Mouse (Mus musculus) stomach, embryonic 14.5 days (tissue): Measurements from ENCODE around the gene 4930524B15Rik. TPM values are rescaled to one million over a fixed set of nuclear protein-coding genes. Genes with fewer than 3 reads are reported as not detected.
A peak's percentile ranks its signal among the peaks of the same experiment; 100 is the strongest.
"Not testable (repeated sequence)": the region's sequence is repeated elsewhere in the genome, so short reads cannot be mapped to it uniquely, and the experiment has no call there.

Experiments used
- ATAC-seq: fragments of 200-750 bp; cut with Nextera tagmentation; 2 replicates; pipeline ENCODE4 v1.8.0; 2017; ENCODE audit warnings: low read depth, moderate TSS enrichment; ENCODE audit not compliant: insufficient number of reproducible peaks, insufficient read depth, low FRiP score
- H3K27ac ChIP-seq: fragments of 300-500 bp; sonication (generic); 2 replicates; pipeline ENCODE4 v1.5.1; 2014; ENCODE audit warnings: mild to moderate bottlenecking, low read length, moderate library complexity, mixed read lengths
- H3K27me3 ChIP-seq: fragments of 300-500 bp; sonication (generic); 2 replicates; pipeline ENCODE4 v1.6.1; 2014; ENCODE audit warnings: low read length, control low read depth, mixed read lengths; ENCODE audit not compliant: control insufficient read depth, insufficient read depth
- H3K36me3 ChIP-seq: fragments of 300-500 bp; sonication (generic); 2 replicates; pipeline ENCODE4 v1.6.1; 2014; ENCODE audit warnings: mild to moderate bottlenecking, control low read depth, low read length, moderate library complexity, mixed read lengths; ENCODE audit not compliant: control insufficient read depth, insufficient read depth
- H3K4me1 ChIP-seq: fragments of 300-500 bp; sonication (generic); 2 replicates; pipeline ENCODE4 v1.6.1; 2014; ENCODE audit warnings: low read length, control low read depth, mixed read lengths; ENCODE audit not compliant: control insufficient read depth, insufficient read depth
- H3K4me2 ChIP-seq: fragments of 300-500 bp; sonication (generic); replicated peaks from 2 replicates; pipeline ENCODE4 v1.6.1; 2014; ENCODE audit warnings: low read depth, low read length, control low read depth
- H3K4me3 ChIP-seq: fragments of 300-500 bp; sonication (generic); 2 replicates; pipeline ENCODE4 v1.5.1; 2014; ENCODE audit warnings: low read depth, low read length, control low read depth
- H3K9ac ChIP-seq: fragments of 300-500 bp; sonication (generic); replicated peaks from 2 replicates; pipeline ENCODE4 v1.6.1; 2014; ENCODE audit warnings: low read depth, mild to moderate bottlenecking, control low read depth, low read length, moderate library complexity, mixed read lengths
- H3K9me3 ChIP-seq: fragments of 300-500 bp; sonication (generic); 2 replicates; pipeline ENCODE4 v1.6.1; 2016; ENCODE audit warnings: low read depth, low read length, control low read depth; ENCODE audit not compliant: control insufficient read depth
- WGBS: fragments of 180-500 bp; shearing (Covaris S2); extraction: QIAGEN DNeasy Blood & Tissue Kit; methylation state at CpG from one replicate; pipeline ENCODE4 v1.1.7; 2014; 5-methylcytosine and 5-hydroxymethylcytosine counted together
- polyA plus RNA-seq: library from polyadenylated mRNA; unstranded; fragments of >200 nt; fragmentation: Nextera tagmentation; extraction: Ambion mirVana; gene quantifications from 2 replicates; pipeline ENCODE4 v1.2.1, GENCODE M21; 2014

4930524B15Rik gene
- polyA plus RNA-seq, 1 experiment from 2014 or later: 0.12 TPM

- Histone ChIP-seq H3K36me3 (no peaks in the 10 kb centered on the region), H3K4me2 (no peak overlapping the region), H3K9me3 (no peaks in the 10 kb centered on the region), H3K27ac (no peak overlapping the region), H3K4me3 (no peak overlapping the region), H3K27me3 (no peaks in the 10 kb centered on the region), H3K4me1 (no peaks in the 10 kb centered on the region), H3K9ac (no peak overlapping the region)
- 61% methylated on average over 5 of the region's 5 CpGs for WGBS
- no peak for ATAC-seq
These were observed 10.7 kb downstream of the 4930524B15Rik start for GRCm38 (mm10) chr11:31976137-31976536.

- not testable (repeated sequence) for H3K36me3 ChIP-seq, H3K9ac ChIP-seq, H3K4me3 ChIP-seq, H3K9me3 ChIP-seq, H3K27ac ChIP-seq, H3K4me2 ChIP-seq, H3K4me1 ChIP-seq, ATAC-seq, H3K27me3 ChIP-seq
- 93% methylated on average over 5 of the region's 5 CpGs for WGBS
These were observed 14.7 kb downstream of the 4930524B15Rik start for GRCm38 (mm10) chr11:31980089-31980488.

- H3K9me3 ChIP-seq: no peaks in the 10 kb centered on the region
- H3K9ac ChIP-seq: no peak overlapping the region
- ATAC-seq: no peak
- no peak overlapping the region for H3K4me2 ChIP-seq
- H3K4me3 ChIP-seq: no peak overlapping the region
- WGBS: 85% methylated on average over 7 of the region's 7 CpGs
- no peaks in the 10 kb centered on the region for H3K36me3 ChIP-seq
- H3K27ac ChIP-seq: no peak overlapping the region
- no peaks in the 10 kb centered on the region for H3K4me1 ChIP-seq
- H3K27me3 ChIP-seq: no peaks in the 10 kb centered on the region
These were observed 16.4 kb downstream of the 4930524B15Rik start for GRCm38 (mm10) chr11:31981830-31982229.

DNA sequence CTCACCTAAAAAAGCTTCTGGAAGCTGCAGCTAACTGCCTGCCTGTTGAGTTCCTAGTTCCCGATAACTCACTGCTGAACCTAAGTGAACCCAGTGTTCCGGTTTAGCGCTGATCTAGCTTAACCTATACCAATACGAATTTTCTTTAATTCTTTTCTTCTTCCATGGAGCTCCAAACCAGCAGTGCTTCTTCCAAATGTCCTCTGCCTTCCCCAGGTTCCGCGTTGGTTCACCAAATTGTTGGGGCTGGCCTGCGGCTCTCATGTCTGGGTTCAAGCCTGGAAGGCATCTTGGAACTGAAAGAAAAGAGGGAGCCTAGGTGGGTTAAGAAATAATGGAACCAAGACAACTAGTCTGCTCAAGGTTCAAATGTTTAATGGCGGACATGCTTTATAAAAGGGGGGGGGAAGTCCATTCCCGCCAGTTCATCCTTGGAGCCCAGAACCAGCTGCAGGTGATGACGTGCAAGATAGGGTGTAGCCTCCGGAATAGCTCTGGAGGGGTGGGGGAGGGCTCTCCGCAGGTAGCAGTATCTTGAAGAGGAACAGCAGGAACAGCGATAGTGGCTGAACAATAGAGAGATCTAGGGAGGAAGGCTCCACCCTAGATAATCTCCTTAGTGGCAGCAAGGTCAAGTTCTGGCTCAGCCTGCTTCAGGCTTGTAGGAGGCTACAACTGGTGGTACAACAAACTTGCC lies 17.0 kb downstream of the 4930524B15Rik start:
- not testable (repeated sequence) for ATAC-seq, H3K4me1 ChIP-seq, H3K27ac ChIP-seq, H3K9me3 ChIP-seq, H3K9ac ChIP-seq, H3K4me3 ChIP-seq, H3K36me3 ChIP-seq, H3K27me3 ChIP-seq, H3K4me2 ChIP-seq
- WGBS: 85% methylated on average over 13 of the region's 13 CpGs

GRCm38 (mm10) chr11:31983249-31983648 lies 17.9 kb downstream of the 4930524B15Rik start:
- Histone ChIP-seq H3K9ac (no peak overlapping the region), H3K36me3 (no peaks in the 10 kb centered on the region), H3K27ac (no peak overlapping the region), H3K4me1 (no peaks in the 10 kb centered on the region), H3K4me2 (no peak overlapping the region), H3K4me3 (no peak overlapping the region), H3K9me3 (no peaks in the 10 kb centered on the region), H3K27me3 (no peaks in the 10 kb centered on the region)
- no peak for ATAC-seq

DNA sequence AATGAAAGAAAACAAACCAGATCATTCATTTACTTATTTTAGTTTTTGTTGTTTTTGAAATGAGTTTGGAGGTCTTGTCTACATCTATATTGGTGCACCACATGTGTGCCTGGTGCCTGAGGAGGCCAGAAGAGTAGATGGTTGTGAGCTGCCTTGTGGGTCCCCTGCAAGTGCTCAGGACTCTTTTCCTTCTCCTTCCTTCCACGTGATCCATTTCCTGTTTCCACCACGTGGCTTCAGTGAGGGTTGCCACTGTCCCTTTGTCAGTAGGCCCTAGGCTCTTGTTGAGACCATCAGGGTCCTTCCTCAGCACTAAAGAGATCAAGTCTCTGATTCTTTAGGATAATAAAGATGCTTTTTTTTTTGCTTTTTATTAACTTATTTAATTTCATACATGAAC lies 19.4 kb downstream of the 4930524B15Rik start:
- no peak overlapping the region for H3K27ac ChIP-seq

DNA sequence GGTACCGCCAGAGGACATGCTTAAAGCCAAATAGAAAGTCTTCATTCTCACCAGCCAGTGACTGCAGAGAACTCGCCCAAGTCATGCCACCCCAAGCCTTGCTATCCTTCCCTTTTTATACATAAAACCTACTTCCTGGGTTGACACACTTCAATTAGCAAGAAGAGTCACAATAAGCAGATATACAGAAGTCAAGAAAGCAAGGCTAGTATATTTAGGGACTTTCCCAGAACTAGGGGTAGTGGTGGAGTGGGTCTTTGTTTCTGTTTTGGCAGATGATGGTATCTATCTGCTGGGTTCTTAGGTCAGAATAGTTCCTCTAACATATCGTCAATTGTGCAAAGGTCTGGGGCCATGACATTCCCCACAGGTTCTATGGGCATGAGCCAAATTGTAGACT lies 27.1 kb downstream of the 4930524B15Rik start:
- no peak for ATAC-seq
- Histone ChIP-seq H3K27ac (no peak overlapping the region), H3K9ac (no peak overlapping the region), H3K4me1 (no peaks in the 10 kb centered on the region), H3K9me3 (no peaks in the 10 kb centered on the region), H3K36me3 (no peaks in the 10 kb centered on the region), H3K4me3 (no peak overlapping the region), H3K4me2 (no peak overlapping the region), H3K27me3 (no peaks in the 10 kb centered on the region)
- WGBS: 87% methylated on average over 3 of the region's 3 CpGs

More for the DNA sequence above, 19.4 kb downstream of the 4930524B15Rik start:
- 68% methylated on average over 2 of the region's 2 CpGs for WGBS
- Histone ChIP-seq H3K4me1 (no peaks in the 10 kb centered on the region), H3K4me3 (no peak overlapping the region), H3K4me2 (no peak overlapping the region), H3K9ac (no peak overlapping the region), H3K27me3 (no peaks in the 10 kb centered on the region), H3K9me3 (no peaks in the 10 kb centered on the region), H3K36me3 (no peaks in the 10 kb centered on the region)
- ATAC-seq: no peak

GRCm38 (mm10) chr11:31999716-32000115 lies 34.3 kb downstream of the 4930524B15Rik start:
- 0 out of 2 replicates have a peak, but pooled peaks cover 3% of the 10 kb centered on the region for H3K4me1 ChIP-seq
- no peaks in the 10 kb centered on the region for H3K27me3 ChIP-seq
- H3K9me3 ChIP-seq: no peaks in the 10 kb centered on the region
- no peaks in the 10 kb centered on the region for H3K36me3 ChIP-seq
- 0 out of 2 replicates have a peak, but pooled peaks have one; percentile 19 for ATAC-seq
- H3K9ac ChIP-seq: no peak overlapping the region
- H3K4me2 ChIP-seq: no peak overlapping the region
- no peak overlapping the region for H3K27ac ChIP-seq
- H3K4me3 ChIP-seq: no peak overlapping the region
- WGBS: 30% methylated on average over 2 of the region's 2 CpGs

- ATAC-seq: peak; percentile 73
- no peak within 1 kb of the TSS for H3K9ac ChIP-seq
- under 1% methylated on average over 16 of the region's 16 CpGs for WGBS
These were observed 34.9 kb downstream of the 4930524B15Rik start, which contains the start of gene Nsg2 for GRCm38 (mm10) chr11:32000281-32000680. Gene Nsg2 (plus strand): TSS chr11:32000463.

More at GRCm38 (mm10) chr11:32000281-32000680, 34.9 kb downstream of the 4930524B15Rik start, which contains the start of gene Nsg2:
- H3K27ac ChIP-seq: no peak within 1 kb of the TSS
- H3K4me3 ChIP-seq: no peak within 1 kb of the TSS
- H3K9me3 ChIP-seq: no peaks in the 10 kb centered on the region
- no peaks in the 10 kb centered on the region for H3K27me3 ChIP-seq
- H3K4me1 ChIP-seq: 0 out of 2 replicates have a peak, but pooled peaks cover 3% of the 10 kb centered on the region
- no peaks in the 10 kb centered on the region for H3K36me3 ChIP-seq
- H3K4me2 ChIP-seq: peak within 1 kb of the TSS; percentile 44
